Mouse (Mus musculus) cortical plate, adult 2 months (tissue): ENCODE measurements around the gene Ankrd39.

Experiments
- CTCF ChIP-seq: fragments of 200-500 bp; IDR thresholded peaks from 2 replicates; pipeline ENCODE4 v1.5.1; 2011; ENCODE audit warnings: mild to moderate bottlenecking, control low read depth, low read length; ENCODE audit not compliant: insufficient read depth; ENCODE audit errors: extremely low read depth
- POLR2A ChIP-seq: fragments of 200-500 bp; IDR thresholded peaks from 2 replicates; pipeline ENCODE4 v1.6.1; 2011; ENCODE audit warnings: mild to moderate bottlenecking, low read length, control low read depth; ENCODE audit not compliant: insufficient read depth; ENCODE audit errors: extremely low read depth

GRCm38 (mm10) chr1:36572709-36573108, 25.5 kb upstream of the Ankrd39 start:
- TF ChIP-seq CTCF (no peak), POLR2A (no peak)
